Mouse (Mus musculus) lung, adult 2 months (tissue): ENCODE results near the gene Ncapg2.

Source experiments
- CTCF ChIP-seq: fragments of 200-500 bp; IDR thresholded peaks from 2 replicates; pipeline ENCODE4 v1.5.1; 2011; ENCODE audit warnings: mild to moderate bottlenecking, low read length, control low read depth; ENCODE audit not compliant: insufficient read depth
- POLR2A ChIP-seq: fragments of 200-500 bp; IDR thresholded peaks from 2 replicates; pipeline ENCODE4 v1.6.1; 2011; ENCODE audit warnings: low read depth, mild to moderate bottlenecking, control low read depth, low read length, borderline replicate concordance; ENCODE audit errors: extremely low read depth

DNA sequence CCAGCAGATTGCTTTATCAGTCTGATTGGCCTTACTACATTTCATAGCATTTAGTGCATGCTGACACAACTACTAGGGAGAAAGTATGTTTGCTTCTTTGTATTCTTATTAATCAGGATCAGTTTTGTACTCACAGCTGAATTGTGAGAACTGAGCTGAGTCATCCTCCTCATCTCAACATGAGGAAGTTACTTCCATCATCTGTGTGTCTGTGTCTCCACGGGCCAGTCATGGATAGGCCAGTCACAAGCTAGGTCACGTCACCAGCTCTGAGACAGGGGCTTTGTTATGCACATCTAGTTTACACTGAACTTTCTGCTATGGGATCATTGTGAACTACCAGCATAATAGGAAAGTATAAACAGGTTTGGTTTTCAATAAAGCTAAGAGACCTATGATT, 28.5 kb downstream of the Ncapg2 start:
- TF ChIP-seq CTCF (no peak), POLR2A (no peak)
